Mouse (Mus musculus) NIH3T3 (cell line): Measurements from ENCODE around the gene Mansc1.
A peak's percentile ranks its signal among the peaks of the same experiment; 100 is the strongest.

Experiments used
- DNase-seq: peaks from one replicate; pipeline ENCODE4 v3.0.0-alpha.2; 2012; ENCODE audit warnings: low read depth

The Mansc1 gene

DNA sequence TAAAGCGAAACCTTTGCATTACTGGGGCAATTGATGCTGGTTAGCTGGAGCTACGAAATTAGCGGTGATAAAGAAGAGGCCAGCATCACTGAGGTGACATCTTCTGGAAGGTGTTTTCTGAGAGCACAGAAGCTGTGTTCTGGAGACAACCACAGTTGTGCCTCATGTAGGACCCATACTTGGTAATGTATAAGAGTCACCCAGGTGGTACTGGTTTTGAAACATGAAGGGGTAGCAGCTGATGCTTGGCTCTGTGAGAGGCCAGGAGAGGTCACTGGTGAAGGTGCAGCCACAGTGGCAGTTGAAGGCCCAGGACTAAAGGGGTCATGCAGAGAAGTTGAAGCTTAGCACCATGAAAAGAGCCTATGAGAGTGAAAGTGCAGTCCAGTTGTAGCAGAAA, 6.9 kb upstream of the Mansc1 start, which contains the start of gene Borcs5:
TSS of gene Borcs5 (plus strand) at position 301 of the 400 bp plus-strand sequence.
- DNase-seq = no peak

DNA sequence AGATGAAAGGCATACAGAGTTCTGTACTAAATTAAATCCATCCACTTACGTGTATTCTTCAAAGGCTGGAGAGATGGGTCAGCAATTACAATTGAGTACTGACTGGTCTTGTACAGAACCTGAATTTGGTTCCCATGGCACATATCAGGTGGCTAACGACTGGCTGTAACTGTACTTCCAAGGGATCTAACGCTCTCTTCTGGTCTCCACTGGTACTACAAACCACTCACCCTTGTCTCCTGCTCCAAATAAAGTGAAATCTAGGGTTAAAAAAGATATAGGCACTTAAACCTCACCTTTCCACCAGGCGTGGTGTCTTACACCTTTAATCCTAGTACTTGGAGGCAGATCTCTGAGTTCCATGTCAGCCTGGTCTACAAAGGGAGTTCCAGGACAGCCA, 4.2 kb upstream of the Mansc1 start:
- no peak for DNase-seq

DNA sequence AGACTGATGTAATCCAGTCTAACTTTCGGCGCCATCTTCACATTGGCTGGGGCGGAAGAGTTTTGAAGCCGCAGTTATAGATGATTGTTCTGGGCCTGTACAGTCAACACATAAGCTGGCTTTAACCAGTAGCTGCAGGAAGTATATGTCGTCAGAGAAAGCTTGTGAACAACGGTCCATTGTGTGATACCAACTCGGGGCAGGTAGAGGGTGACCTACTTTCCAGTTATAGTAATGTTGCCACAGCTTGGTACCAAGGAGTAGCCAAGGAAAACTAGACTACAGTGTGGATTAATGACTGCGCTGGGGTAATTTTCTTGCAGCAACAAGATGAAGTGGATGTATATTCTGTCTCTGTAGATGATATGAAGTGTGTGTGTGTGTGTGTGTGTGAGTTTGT, 1.3 kb upstream of the Mansc1 start:
- DNase-seq = no peak

DNA sequence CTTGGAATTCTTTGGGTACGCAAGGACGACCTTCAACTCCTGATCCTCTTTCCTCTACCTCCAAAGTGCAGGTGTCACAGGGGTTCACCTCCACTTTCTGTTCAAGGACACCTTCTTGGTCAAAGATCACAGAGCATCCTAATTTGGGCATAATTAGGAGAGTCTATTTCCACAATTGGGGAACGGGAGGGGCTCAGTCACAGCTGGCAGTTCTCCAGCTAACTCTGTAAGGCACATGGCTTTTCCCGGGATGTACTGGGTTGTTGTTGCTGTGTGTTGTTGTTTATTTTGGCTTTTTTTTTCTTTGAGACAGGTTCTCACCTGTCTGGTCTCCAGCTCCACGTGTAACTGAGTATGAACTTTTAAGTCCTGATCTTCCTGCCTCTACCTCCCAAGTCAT, 468 bp upstream of the Mansc1 start:
- DNase-seq = no peak

DNA sequence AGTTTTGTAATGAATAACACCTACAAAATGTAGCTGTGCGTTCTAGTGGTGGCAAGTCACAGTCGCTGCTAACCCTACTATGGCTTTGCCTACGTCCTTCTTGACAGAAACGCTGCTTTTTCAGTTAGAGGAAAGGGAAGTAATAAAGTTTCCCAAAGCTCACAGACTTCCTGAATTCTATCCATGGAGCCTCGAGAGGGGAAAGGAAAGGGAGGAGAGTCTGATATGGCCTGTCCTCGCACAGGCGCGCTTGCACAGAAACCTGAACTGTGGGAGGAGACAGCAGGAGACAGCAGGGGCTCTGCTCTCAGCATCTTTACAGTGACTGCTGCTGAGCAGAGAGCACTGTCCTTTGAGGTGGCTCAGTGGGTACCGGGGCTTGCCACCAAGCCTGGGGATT, 1.8 kb downstream of the Mansc1 start:
- no peak for DNase-seq

DNA sequence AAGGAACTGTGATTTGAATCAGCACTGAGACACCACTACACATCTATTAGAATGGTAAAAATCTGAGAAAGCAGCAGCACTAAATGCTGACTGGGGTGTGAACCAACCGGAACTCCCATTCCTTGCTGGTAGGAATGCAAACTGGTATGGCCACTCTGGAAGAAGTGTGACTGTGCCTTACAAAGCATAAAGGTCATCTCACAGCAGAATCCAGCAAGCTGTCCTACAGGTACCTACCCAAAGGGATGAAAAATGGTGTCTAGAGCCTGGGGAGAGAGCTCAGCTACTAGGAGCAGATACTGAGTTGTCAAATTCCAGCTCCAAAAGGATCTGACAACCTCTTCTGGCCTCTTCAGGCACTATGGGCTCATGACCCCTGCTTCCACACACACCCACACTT, 5.7 kb downstream of the Mansc1 start:
- no peak for DNase-seq

DNA sequence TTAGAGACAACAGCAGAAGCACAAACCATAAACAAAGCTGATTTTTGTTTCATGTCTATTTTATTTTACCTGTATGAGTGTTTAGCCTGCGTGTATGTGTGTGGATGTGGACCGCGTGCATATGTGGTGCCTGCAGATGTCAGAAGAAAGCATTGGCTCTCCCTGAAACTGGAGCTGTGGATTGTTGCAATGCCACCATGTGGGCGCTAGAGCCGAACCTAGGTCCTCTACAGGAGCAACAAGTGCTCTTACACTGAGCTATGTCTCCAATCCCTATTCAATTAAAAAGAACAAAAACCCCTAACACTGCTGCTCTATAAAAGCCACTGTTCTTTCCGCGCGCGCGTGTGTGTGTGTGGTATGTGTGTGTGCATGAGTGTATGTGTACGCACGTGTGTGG, 6.9 kb downstream of the Mansc1 start:
- no peak for DNase-seq

DNA sequence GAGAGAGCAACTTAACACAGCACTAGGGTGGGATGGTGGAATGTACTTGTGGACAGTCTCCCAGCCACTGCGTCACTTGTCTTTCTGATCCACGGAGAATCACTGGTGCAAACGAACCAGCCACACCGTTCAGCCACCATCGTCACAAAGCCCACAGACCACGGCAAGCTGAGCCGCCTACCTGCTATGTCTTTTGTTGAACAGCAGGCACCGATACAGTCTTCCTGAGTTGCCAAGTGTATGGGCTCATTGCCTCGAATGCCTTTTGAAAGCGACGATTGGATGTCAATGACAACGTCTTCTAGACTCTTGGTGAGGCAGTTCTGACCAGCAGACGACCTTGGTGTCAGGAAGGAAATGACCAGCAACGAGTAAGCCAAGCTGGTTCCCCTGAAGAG, 10.7 kb downstream of the Mansc1 start:
- DNase-seq = no peak

DNA sequence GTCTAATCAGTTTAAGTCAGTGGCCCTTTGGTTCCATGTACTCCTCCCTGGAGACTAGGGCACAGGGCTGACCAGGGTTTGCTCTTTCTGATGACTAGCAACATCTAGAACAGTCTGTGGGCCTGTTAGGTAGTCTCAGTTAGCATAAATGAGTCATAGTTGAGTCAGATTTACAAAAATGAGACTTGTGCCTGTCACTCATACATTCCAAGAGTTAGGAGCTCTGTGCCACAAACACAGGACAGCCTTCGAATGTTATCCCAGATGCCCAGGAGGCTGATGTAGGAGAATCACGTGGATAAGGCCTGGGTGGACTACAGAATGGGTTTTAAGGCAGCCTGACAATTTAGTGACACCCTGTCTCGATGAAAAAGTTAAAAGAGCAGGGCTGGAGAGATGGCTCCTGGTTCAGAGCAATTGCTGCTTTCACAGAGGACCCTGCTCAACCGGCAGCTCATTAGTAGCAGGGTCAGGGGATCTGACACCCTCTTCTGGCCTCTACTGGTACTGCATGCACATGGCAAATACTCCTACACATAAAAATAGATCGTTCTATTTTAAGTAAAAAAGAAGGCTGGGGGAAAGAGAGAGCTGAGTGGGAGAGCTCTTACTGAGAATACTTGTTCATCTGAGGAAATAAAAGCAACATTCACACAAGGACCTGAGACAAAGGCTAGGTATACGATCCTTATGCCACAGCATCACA, 11.3 kb downstream of the Mansc1 start:
- peak; percentile 53 for DNase-seq

DNA sequence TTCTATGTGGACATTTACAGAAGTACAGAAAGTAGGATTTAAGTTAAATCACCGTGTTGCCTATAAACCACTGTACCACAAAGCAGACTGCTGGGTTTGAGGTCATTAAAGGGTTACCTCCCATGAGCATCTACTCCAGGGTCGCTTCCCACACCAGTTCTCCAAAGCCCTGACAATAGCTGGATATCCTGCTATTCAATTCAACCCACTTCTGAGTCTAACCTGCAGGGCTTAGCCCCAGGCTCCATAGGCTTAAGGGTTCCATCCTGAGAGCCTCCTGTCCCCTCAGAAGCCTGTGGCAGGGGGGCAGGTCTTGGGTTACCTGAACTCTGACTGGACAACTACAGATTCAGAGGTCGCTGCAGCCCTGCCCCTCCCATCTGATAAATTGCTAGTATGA, 12.2 kb downstream of the Mansc1 start:
- DNase-seq = no peak

DNA sequence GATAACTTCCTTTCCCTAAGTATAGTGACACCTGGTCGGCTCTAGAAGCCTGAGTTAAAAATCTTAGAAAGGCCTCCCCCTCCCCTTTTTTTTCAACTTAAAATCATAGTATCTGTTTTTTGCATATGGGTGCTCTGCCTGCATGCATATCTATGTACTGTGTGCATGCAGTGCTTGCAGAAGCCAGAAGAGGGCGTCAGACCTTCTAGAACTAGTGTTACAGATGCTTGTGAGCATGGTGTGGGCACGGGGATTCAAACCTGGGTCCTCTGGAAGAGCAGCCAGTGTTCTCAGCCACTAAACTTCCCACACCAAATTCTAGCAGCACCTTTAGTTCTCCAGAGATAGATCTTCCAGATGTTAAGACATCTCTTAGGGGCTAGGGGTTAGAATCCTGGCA, 14.7 kb downstream of the Mansc1 start:
- DNase-seq = no peak

DNA sequence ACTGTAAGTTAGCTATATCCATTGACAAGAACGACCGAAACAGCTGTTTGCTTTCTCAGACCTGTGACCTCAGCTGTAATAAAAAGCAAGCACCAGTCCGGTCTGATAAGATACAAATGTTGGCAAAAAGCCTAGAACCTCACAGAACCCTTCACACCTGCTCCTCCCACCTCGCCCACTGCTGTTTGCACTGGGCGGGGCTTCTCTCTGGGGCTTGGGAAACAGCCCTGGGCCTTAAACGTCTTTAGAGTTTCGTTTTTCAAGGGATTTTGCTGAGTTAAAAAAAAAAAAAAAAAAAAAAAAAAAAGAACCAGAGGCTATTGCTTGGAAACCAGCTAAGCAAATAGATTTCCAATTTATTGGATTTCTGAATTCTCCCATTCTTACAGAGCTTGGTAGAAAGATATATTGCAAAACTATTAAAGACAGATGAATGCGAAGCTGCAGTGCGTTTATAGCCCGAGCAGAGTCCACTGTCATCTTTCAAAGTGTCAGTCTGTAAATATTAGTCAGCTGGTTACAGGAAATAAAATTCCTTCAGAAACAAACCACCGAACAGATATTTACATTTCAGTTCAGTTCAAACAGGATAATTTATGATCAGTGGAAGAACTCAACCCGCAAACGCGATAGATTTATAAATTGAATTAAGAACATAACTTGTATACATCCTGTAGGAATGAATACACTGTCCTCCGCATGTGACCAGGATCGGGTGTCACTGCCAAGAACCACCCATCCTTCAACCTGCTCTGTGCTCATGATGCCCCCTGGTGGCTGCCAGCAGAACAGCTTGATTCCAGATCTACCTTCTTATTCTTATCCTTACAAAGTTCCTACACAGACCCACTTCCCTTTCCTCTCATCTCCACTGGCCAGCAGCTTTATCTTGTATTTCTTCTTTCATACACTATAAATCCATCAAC, 17.3 kb downstream of the Mansc1 start:
- DNase-seq = peak; percentile 96

DNA sequence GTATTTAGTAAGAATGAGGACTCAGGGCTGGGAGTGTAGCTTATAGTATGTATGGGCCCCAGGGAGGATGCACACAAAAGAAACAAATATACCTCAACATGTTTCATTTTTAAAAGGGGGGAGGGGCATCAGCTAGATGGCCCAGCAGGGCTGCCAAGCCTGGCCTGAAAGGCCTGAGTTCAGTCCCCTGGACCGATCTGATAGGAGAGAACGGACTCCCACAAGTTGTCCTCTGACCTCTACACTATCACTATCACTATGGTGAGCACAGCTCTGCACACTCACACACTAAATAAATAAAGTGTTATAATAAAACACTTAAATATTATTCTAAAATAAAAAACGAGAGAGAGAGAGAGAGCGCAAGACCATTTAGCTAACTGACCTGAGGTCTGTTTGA, 18.0 kb downstream of the Mansc1 start:
- no peak for DNase-seq

DNA sequence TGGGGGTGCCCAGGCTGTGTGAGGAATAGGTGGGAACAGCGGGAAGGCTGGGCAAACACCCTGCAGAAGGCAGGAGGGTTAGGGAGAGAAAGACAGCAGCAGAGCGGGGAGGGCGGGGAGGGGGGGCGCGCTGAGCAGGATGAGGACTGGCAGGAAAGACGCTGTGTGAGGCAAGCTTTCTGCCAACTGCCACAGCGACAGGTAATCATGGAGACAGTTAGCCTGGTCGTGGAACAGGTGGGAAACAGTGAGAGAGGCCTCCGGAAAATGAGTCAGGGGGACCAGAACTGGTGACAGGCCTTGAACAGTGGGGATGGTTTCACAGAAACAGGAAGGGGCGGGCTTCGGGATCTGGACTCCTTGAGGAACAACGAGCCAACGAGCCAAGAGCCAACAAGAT, 20.4 kb downstream of the Mansc1 start:
- no peak for DNase-seq

DNA sequence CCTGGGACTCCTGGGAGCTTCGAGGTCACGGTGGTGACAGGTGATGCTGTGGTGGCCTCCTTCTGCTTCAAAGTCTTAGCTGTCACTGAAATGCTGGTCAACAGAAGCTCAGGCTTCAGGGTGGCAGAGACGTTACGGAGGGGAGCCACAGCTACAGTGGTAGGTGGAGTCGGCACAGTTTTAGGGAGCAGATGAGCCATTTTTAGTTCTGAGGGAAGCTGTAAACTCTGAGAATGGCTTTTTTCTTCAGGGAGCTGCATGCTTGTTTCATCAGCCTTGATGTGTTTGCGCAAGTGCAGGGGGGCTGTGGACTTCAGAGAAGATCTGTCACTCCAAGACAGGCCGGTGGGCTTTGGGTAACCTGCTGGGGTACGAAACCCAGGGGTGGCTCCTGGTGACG, 21.9 kb downstream of the Mansc1 start:
- no peak for DNase-seq

DNA sequence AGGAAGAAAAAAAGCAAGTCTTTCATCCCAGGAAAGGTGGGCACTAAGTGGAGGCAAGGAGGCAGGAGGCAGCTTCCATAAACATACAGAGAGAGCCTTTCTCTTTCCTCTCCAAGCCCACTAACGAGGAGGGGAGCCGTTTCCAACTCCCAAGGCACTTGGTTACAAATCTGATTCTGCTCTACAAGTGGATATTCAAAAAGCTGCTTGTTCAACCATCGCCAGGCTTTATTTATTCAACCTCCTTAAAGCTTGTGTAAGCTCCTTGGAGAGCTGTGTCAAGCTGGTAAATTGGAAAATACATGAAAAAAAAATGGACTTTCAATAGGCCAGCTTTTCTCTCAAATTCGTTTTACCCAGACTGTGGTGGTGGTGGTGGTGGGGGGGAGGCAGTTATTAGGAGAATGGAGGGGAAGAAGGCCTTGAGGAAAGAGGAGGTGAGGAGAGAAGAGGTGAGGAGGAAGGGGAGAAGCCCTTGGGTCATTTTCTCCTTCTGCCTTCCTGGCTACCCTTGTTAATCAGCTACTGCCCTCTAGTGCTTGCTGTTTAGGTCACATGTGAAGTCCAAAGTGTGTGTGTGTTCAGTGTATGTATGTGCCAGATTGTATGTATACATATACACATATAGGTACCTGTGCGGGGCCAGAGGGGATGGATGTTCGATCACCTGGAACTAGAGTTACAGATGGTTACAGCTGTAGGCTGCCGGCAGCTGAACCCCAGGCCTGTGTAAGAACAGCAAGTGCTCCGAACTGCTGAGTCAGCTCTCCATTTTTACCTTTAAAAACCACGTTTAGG, 25.1 kb downstream of the Mansc1 start:
- peak; percentile 83 for DNase-seq

DNA sequence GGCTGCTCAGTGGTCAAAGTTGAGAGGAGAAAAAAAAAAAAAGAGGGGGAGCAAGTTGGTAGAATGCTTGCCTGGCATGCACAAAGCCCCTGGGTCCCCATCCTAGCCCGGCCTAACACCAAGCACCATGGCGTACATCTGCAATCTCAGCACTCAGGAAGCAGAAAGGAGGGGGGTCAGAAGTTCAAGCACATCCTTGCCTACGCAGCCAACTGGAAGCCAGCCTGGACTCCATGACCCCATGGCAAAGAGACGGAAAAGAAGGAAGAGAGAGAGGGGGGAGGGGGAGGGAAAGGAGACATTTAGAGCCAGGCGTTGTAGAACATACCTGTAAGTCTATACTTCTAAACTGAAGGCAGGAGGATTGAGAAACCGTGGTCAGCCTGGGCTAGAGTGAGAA, 25.7 kb downstream of the Mansc1 start:
- no peak for DNase-seq

DNA sequence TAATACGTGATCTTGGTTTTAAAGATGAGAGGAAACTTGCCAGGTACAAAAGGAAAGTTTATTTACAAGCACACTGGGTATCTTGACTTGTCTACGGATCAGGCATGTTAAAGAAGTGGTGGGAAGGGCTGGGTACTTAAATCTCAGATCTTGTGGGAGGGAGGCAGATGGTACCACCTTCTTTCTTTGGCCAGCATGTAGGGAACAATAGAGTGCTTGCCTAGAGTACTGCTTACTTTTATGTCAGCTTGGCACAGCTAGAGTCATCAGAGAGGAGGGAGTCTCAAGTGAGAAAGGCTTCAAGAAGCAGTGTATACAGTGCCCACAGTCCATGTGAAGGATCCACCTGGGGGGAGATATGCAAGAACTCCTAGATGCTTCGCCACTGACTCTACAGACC, 27.1 kb downstream of the Mansc1 start:
- DNase-seq = no peak

DNA sequence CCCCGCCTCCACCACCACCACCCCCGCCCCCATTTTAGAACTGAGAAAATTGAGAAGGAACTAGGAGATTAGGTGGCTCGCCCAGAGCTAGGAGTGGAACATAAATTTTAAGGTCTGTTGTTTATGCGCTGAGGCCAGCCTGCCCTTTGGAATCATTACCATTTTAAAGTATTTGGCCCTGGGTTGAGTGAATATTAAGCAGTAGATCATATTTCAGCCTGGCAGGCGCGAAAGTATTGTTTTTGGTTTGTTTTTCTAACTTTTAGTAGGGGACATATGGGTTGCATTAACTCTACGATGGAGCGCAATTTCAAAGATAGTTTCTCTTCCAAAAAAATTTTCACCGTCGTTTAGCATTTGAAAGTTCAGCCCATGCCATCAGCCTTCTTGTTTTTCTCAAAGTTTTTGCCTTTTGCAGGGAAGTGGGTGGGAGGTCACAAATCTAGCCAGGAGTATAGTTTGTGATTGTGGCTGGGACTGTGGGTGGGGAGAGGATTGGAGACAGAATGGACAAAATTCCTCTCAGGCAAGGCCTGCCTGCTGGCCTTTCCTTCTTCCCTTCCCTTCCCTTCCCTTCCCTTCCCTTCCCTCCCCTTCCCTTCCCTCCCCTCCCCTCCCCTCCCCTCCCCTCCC, 29.8 kb downstream of the Mansc1 start:
- DNase-seq = peak; percentile 94

DNA sequence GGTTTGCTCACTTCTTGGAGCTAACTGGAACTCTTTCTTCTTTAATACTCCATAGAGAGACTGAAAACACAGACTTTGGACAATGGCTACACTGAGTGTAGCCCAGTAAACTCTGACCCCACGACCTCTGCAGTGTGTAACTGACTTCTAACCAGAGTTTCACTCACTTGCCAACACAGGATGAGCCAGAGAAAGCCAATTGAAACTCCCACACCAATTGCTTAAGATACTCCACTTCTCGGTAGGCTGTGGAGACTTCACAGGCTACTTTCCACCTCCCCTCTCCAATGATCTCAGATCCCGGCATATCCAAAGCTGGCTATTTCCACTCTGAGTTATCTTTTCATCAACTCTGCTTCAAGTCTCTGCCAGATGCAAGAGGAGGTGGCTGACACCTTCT, 30.5 kb downstream of the Mansc1 start:
- DNase-seq = peak; percentile 76

DNA sequence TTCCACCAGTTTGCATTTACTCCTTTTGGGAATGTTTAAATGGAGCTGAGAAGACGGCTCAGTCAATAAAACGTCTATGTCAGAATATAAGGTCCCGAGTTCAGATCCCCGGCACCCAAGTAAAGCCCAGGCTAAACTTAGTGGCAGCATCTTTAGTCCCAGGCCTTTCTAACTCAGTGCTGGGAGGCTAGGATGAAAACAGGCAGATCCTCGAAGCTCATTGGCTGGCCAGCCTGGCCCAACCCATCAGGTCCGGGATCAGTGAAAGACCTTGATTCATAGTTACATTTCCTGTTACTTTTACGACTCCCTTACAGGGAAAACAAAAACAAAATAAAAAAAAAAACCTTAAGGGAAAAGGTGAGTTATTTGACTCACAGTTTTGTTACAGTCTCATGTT, 31.2 kb downstream of the Mansc1 start:
- DNase-seq = peak; percentile 25

DNA sequence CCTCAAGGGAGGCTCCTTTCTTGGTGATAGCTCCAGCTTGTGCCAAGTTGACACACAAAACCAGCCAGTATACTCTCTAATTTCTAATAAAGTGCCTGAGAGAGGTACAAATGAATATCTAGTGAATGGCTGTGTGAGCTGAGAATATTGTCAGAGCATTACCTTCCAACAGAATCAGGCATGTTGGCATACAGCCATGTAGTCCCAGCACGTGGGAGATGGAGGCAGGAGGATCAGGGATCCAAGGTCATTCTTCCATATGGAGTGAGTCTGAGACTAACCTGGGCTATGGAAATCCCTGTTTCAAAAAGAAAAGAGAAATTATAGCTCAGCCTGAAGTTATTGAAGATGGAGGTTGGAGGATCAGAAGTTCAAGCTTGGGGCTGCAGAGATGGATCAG, 33.0 kb downstream of the Mansc1 start:
- DNase-seq = no peak
